Mouse (Mus musculus): ENCODE data around the gene Mapk9. TPM values are rescaled to one million over a fixed set of nuclear protein-coding genes. Genes with fewer than 3 reads are reported as not detected.

Gene Mapk9
- total RNA-seq, 2 experiments from 2014 or later: 9.5 to 16.3 TPM

GRCm38 (mm10) chr11:49934322-49934721 is 87.8 kb downstream of the Mapk9 start:
- ATAC-seq (replicated peaks; ENCODE audit: low FRiP score, poor library complexity, severe bottlenecking): no peak

Other genes with a start within 250 kb of the Mapk9 start
- gene Flt4, start 237.5 kb upstream of the Mapk9 start, total RNA-seq (2015; ENCODE audit: low replicate concordance): not detected in 2 replicates
- gene Flt4, start 237.5 kb upstream of the Mapk9 start, total RNA-seq (2017; ENCODE audit: low replicate concordance): not detected in 2 replicates
- gene Scgb3a1, start 183.1 kb upstream of the Mapk9 start, total RNA-seq (2015; ENCODE audit: low replicate concordance): not detected in 2 replicates
- gene Scgb3a1, start 183.1 kb upstream of the Mapk9 start, total RNA-seq (2017; ENCODE audit: low replicate concordance): not detected in 2 replicates
- 32.4 and 50.1 TPM in 2 replicates for gene Cnot6, start 134.0 kb upstream of the Mapk9 start, total RNA-seq (2015; ENCODE audit: low replicate concordance)
- 40.0 and 52.0 TPM in 2 replicates for gene Cnot6, start 134.0 kb upstream of the Mapk9 start, total RNA-seq (2017; ENCODE audit: low replicate concordance)
- not detected in 2 replicates for gene Gfpt2, start 52.6 kb upstream of the Mapk9 start, total RNA-seq (2015; ENCODE audit: low replicate concordance)
- gene Gfpt2, start 52.6 kb upstream of the Mapk9 start, total RNA-seq (2017; ENCODE audit: low replicate concordance): 0.17 TPM in 1 of 2 replicates, not detected in the other
- 1.0 TPM in 1 of 2 replicates, not detected in the other for gene Rasgef1c, start 55.1 kb downstream of the Mapk9 start, total RNA-seq (2015; ENCODE audit: low replicate concordance)
- gene Rasgef1c, start 55.1 kb downstream of the Mapk9 start, total RNA-seq (2017; ENCODE audit: low replicate concordance): 0.94 TPM in 1 of 2 replicates, not detected in the other
- gene Rnf130, start 178.6 kb downstream of the Mapk9 start, total RNA-seq (2015; ENCODE audit: low replicate concordance): 78.8 and 84.9 TPM in 2 replicates
- gene Rnf130, start 178.6 kb downstream of the Mapk9 start, total RNA-seq (2017; ENCODE audit: low replicate concordance): 45.4 and 63.6 TPM in 2 replicates